Mouse (Mus musculus): ENCODE data around the gene Aqp1.

Aqp1 gene

GRCm38 (mm10) chr6:55332100-55332772 lies 4.0 kb upstream of the Aqp1 start:
- no peak for DNase-seq (ENCODE audit: low read depth, low spot score)

GRCm38 (mm10) chr6:55332773-55333109 lies 3.5 kb upstream of the Aqp1 start:
- DNase-seq (ENCODE audit: low read depth, low spot score), result no peak

DNA sequence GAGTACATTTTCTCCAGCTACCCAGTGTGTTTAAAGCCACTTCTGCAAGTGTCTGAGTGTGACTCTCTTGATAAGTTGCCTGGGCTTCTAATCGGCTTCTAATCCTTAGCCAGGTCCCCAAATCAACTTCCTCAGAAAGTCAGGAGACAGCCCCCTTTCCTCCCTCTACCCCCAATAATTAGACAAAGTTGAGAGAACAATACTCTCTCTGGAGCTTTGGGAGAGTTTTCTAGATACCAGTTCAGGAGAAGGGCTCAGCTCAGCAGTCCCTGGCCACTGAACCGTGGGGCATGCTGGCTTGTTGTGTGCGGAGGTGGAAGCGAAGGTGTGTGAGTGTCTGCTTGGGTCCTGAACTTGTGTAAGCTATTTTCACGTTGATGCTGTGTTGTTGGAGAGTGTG lies 1.0 kb downstream of the Aqp1 start:
- DNase-seq (ENCODE audit: low read depth, low spot score), result no peak

- DNase-seq (ENCODE audit: low read depth, low spot score), result no peak
Observed at GRCm38 (mm10) chr6:55338077-55338476, 1.8 kb downstream of the Aqp1 start.

DNA sequence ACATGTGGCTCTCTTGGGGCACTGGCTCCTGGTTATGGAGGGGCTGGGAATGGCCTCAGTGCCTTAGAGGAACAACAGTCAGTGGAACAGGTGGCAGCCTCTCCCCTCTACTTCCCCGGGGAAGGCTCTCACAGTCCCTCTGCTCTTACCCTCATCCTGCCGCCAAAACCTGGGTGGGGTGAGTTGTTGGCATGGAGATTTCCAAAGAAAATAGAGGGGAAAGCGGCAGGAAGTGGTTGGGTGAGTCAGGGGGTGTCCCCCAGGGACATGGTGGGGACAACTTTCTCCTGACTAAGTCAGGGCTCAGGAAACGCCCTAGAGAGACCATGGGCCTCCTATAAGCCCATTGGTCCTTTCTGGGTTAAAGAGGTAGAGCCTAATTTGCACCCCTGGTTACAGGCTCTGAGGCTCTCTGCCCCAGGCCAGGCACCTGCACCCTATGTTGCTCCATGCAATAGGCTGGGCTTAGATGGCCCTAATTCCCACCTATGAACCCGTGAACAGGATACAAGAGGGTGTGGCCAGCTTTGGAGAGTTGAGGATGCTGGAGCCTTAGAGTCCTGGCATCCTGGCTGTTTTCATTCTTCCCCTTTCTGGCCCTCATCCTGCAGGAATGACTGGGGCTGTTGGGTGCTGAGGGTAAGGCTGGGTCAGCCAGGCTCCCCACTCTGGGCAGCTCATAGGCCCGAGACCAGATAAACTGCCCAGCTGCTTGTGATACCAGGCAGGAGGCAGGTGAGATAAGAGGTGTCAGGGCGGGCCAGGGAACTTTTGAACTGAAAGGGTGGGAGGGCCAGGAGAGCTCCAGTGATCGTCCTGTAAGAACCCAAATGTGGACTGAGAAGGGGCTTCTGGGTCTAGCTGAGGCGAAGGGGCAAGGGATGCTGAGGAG lies 2.9 kb downstream of the Aqp1 start:
- no peak for DNase-seq (ENCODE audit: low read depth, low spot score)

GRCm38 (mm10) chr6:55341688-55342087 lies 5.5 kb downstream of the Aqp1 start:
- no peak for DNase-seq (ENCODE audit: low read depth, low spot score)

GRCm38 (mm10) chr6:55342328-55342727 lies 6.1 kb downstream of the Aqp1 start:
- no peak for DNase-seq (ENCODE audit: low read depth, low spot score)

DNA sequence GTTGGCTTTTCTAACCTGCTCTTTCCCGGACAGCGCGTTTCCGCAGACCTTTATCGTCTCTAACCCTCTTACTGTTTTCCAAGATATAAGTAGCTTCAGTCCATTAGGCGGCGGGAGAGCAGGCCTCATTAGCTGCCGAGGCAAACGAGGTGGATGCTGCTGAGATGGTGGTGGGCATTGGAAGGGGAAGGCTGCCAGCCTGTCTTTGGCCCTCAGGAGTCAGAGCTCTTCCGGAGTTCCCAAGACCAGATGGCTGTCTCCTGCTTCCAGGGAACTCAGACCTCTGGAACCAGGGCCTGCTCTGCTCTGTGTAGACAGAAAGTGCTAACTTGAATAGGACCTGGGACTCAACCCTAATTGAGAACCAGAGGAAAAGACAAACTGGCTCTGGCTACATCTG lies 7.2 kb downstream of the Aqp1 start:
- no peak for DNase-seq (ENCODE audit: low read depth, low spot score)

DNA sequence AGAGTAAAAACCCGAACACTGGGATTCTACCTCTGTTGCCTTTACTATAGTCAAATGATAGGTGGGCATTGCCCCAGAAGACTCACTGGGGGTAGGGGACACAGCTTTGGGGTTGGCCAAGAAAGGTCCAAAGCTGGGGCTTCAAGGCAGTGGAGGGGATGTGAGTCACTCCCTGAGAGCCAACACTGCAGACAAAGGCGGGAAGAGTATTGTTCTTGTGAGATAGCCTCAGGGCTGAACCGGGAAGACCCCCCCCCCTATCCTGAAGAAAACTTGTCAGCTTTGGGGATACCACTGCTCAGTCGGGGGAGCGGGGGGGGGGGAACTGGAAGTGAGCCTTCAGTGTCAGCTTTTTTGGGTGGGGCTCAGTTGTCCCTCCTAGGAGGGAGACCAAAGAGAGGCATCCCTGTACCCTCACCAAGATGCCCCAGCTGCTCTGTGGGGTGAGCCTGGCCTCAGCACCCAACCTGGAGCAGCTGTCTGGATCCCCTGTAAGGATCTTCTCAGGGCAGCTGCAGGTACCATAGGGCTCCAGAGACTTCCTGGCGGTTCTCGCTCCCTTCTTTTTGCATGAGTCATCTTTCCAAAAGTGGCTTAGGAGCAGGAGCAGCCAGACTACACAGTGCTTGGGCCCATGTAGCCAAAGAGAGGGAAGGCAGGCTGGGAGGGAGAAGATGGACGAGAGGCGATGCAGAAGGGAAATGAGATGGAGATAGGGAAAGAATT lies 8.2 kb downstream of the Aqp1 start:
- DNase-seq (ENCODE audit: low read depth, low spot score), result no peak

GRCm38 (mm10) chr6:55345264-55345663 lies 9.0 kb downstream of the Aqp1 start:
- no peak for DNase-seq (ENCODE audit: low read depth, low spot score)

DNA sequence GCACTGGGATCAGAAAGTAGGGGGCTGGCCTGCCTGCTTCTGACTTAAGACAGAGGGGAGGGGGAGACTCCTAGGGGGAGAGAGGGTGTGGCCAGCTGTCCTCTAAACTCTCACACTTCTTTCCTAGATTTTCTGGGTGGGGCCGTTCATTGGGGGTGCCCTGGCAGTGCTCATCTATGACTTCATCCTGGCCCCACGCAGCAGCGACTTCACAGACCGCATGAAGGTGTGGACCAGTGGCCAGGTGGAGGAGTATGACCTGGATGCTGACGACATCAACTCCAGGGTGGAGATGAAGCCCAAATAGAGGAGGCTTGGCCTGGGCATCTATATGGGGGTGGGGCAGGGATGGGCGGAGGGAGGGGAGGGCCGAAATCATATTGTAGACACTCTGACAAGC lies 10.3 kb downstream of the Aqp1 start:
- DNase-seq (ENCODE audit: low read depth, low spot score), result no peak

- DNase-seq (ENCODE audit: low read depth, low spot score), result no peak
Observed at GRCm38 (mm10) chr6:55347711-55348571, 11.7 kb downstream of the Aqp1 start.

DNA sequence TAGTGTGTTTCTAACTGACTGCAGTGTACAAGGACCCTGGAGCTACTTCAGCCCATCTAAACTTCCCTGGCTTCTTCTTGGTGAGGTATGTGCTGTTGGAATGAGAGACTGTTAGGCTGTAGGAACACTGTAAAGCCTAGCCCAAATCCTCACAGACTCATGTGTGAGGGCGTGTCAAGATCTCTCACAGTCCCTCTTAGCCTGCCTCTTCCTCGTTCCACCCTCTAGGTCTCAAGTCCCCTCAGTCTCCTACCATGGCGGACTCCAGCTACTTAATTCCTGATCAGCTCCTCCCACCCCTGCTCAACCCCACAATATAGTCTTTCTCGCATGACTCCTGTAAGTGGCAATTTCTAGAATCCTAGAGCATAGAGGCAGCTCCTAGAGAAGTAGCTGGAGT lies 13.0 kb downstream of the Aqp1 start:
- DNase-seq (ENCODE audit: low read depth, low spot score), result no peak

DNA sequence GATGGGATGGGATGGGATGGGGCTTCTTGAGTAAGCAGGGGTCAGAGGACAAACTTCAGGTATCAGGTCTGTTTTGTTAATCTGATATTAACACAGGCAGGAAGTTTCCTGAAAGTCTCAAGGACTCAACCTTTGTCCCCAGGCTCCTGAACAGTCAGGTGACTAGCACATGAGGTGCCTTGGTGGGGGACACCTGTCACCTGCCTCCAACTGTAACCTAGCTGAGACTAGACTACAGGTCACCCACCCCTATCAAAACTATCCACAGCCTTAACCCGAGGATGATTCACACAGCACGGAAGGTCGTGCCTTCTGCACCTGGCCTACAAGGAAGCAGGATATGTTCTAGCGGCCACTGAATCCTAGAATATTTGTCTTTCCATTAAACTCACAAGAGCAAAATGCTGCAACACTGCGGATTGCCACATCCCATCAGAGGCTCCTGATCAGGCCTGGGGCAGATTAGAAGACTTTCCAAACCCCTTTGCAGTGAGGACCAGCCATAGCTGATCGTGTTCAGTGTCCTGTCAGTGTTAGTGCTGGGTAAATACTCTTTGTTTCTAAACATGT lies 14.2 kb downstream of the Aqp1 start:
- no peak for DNase-seq (ENCODE audit: low read depth, low spot score)

- no peak for DNase-seq (ENCODE audit: low read depth, low spot score)
Observed at GRCm38 (mm10) chr6:55351712-55352111, 15.5 kb downstream of the Aqp1 start.

DNA sequence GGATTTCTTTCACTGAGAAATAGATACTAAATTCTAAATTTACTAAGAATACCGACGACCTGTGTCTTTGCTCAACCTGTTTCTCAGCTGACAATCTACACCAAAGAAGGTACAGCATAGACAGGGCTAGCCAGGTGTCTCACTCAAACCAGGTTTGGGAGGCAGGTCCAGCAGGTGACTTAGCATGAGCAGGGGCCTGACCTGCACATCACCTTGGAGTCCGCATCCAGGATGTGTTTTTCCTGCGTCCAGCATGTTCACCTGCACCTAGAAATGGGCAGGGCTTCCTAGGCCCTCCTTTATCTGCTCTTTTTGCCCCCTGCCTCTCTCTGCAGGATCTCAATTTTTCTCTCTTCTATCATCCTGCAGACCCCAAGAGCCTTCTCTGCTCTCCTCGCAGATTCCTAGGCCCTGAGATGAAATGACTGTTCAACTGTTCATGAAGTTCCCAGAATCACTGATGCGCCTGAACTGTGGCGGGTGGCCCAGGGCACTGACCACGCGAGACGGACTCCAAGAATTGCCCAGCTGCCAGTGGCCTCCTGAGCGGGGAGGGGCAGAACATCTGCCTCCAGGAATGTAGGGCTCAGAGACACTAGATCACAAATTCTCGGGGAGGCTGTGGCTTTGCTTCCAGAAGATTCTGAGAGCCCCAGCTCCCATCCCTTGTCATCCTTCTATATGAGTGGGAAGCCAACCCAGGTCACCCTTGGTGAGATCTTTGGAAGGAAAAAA lies 17.6 kb downstream of the Aqp1 start:
- DNase-seq (ENCODE audit: low read depth, low spot score), result no peak

DNA sequence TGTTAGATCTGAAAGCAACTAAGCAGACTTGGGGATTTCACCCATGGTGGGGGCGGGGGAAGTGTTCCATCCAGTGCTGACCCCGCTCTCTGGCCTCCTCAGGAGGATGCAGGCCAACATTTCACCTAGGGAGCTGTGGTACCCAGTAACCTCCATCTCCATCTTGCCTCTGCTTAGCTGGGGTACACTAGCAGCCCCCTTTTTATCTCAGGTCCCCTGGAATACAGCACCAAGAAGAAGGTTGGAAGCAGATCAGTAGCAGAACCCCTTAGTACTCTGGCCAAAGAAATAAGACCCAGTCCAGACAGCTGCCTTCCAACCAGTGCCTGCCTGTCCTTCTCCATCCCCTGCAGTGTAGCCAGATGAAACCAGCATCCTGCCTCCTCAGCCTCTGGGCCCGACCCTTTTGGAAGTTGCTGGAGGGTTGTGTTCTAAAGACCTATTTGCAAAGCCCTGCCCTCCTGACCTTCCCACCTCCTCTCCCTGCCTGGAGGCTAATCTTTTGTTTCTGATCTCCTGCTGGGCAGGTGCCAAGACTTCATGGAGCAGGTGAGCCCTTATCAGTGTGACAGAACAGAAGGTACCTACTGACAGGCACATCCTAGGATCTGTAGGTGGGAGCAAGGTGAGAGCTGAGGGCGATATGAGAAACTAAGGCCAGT lies 18.4 kb downstream of the Aqp1 start:
- DNase-seq (ENCODE audit: low read depth, low spot score), result no peak

GRCm38 (mm10) chr6:55355575-55355974 lies 19.3 kb downstream of the Aqp1 start:
- no peak for DNase-seq (ENCODE audit: low read depth, low spot score)

- no peak for DNase-seq (ENCODE audit: low read depth, low spot score)
Observed at GRCm38 (mm10) chr6:55356017-55356703, 19.9 kb downstream of the Aqp1 start.
